Comparison of ENCODE assay signal across 11 mouse cellular contexts in the genomic region with DNA sequence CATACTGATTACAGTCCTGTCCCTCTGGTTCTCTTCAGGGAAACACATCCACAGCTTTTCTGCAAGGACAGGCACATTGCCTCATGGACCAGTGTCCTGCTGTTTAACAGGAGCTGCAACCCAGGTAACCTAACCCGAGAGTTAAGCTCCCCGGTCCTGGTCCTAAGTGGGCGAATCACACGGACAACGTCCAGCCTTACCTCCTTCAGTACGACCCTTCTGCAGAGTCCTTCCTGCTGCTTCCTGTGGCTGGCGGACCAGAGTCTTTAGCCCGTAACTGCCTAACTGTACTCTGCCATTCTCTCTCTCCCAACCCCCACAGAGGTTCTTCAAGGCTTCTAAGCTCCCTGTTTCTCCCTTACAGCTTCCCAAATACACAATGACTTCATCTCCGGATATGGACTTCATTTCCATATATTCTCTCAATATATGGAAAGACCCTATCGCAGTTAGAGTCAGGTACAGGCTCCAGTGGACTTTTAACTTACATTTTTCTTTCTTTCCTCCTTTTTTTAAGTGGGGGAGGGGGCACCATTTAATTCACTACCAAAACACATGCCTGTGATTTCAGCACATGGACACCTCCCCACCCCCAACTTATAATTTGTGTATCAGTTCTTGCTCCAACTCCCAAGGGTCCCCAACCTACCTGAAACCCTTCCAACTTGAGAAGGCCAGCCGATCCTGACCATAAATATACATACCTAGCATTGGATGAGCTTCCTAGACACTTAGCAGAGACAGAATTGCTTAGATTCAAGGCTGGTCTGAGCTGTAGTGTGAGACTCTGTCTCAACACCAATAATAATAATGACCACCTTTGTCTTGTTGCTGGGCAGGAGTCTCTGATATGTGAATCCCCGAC. TPM values are rescaled to one million over a fixed set of nuclear protein-coding genes. Genes with fewer than 3 reads are reported as not detected.
DNase-seq lines count a peak whose midpoint lies in the region; ATAC-seq and TF ChIP-seq lines count a peak whose summit lies in the region.
"Had no signal": no experiment of that assay in that cellular context is flagged by ENCODE, and none has a peak within 500 bp of the region (broad histone marks: within the 10 kb centered on the region; RNA-seq: fewer than 3 reads in every experiment).

No protein-coding gene starts in this region.

- H3K4me3 ChIP-seq in hindbrain, embryonic 11.5 days (ENCODE audit: low read depth, low read length): no peak overlapping the region
- no peak overlapping the region for H3K4me3 ChIP-seq in hindbrain, embryonic 16.5 days (ENCODE audit: low read length)
- no peak overlapping the region for H3K4me3 ChIP-seq in stomach, embryonic 14.5 days (ENCODE audit: low read depth, low read length)
- H3K4me3 ChIP-seq in stomach, postnatal 0 days (ENCODE audit: low read depth, low read length): no peak overlapping the region
- H3K4me3 ChIP-seq in intestine, embryonic 16.5 days (ENCODE audit: low read length): no peak overlapping the region
- H3K4me3 ChIP-seq: liver, embryonic 13.5 days had no signal

- no peak for TF ChIP-seq EP300 in stomach, postnatal 0 days (optimal IDR thresholded peaks at IDR 0.05)

- peak; percentile 23 for DNase-seq in hindbrain, embryonic 11.5 days (ENCODE audit: low spot score)
- DNase-seq in stomach, postnatal 0 days (ENCODE audit: low spot score): no peak
- peak; percentile 11 for DNase-seq in yolk sac, embryonic 10.5 days (ENCODE audit: low spot score)
- DNase-seq in spleen, postnatal 10 days (ENCODE audit: low spot score in 2 of 2): no peak
- DNase-seq: adrenal gland, postnatal 14 days; cerebellum, adult 9-11 months; liver, embryonic 13.5 days had no signal

- H3K36me3 ChIP-seq in hindbrain, embryonic 11.5 days (ENCODE audit: control insufficient read depth, insufficient read depth, low read length): no peaks in the 10 kb centered on the region
- H3K36me3 ChIP-seq in hindbrain, embryonic 16.5 days (ENCODE audit: control insufficient read depth, insufficient read depth, low read length): no peaks in the 10 kb centered on the region
- H3K36me3 ChIP-seq in stomach, embryonic 14.5 days (ENCODE audit: control insufficient read depth, insufficient read depth, low read length): no peaks in the 10 kb centered on the region
- H3K36me3 ChIP-seq in stomach, postnatal 0 days (ENCODE audit: control insufficient read depth, insufficient read depth, low read length): no peaks in the 10 kb centered on the region
- no peaks in the 10 kb centered on the region for H3K36me3 ChIP-seq in intestine, embryonic 16.5 days (ENCODE audit: control insufficient read depth, insufficient read depth, low read length)
- H3K36me3 ChIP-seq: G1E; liver, embryonic 13.5 days had no signal

- H3K27ac ChIP-seq in hindbrain, embryonic 11.5 days (ENCODE audit: low read depth, low read length): no peak overlapping the region; the same call in 1 of the 2 replicates
- H3K27ac ChIP-seq in hindbrain, embryonic 16.5 days (ENCODE audit: low read depth, low read length): no peak overlapping the region
- H3K27ac ChIP-seq in stomach, embryonic 14.5 days (ENCODE audit: low read length): peak overlapping the region; percentile 11; the same call in 1 of the 2 replicates
- H3K27ac ChIP-seq in stomach, postnatal 0 days (replicated peaks): no peak overlapping the region
- peak overlapping the region; percentile 55; the same call in 1 of the 2 replicates for H3K27ac ChIP-seq in intestine, embryonic 16.5 days (ENCODE audit: low read length)

- peak overlapping the region; percentile 21; the same call in 1 of the 2 replicates for H3K9ac ChIP-seq in hindbrain, embryonic 11.5 days (ENCODE audit: low read depth, low read length)
- no peak overlapping the region for H3K9ac ChIP-seq in hindbrain, embryonic 16.5 days (ENCODE audit: low read depth, low read length)
- H3K9ac ChIP-seq in stomach, embryonic 14.5 days (replicated peaks; ENCODE audit: low read depth, low read length): no peak overlapping the region; the same call in 1 of the 2 replicates
- H3K9ac ChIP-seq in stomach, postnatal 0 days (ENCODE audit: low read length): no peak overlapping the region
- peak overlapping the region; percentile 43 for H3K9ac ChIP-seq in intestine, embryonic 16.5 days (ENCODE audit: low read depth, low read length)
- H3K9ac ChIP-seq: liver, embryonic 13.5 days had no signal

- H3K27me3 ChIP-seq in hindbrain, embryonic 11.5 days (ENCODE audit: control insufficient read depth, insufficient read depth, low read length): no peaks in the 10 kb centered on the region
- H3K27me3 ChIP-seq in hindbrain, embryonic 16.5 days (replicated peaks; ENCODE audit: control insufficient read depth, insufficient read depth, low read length): no peaks in the 10 kb centered on the region
- no peaks in the 10 kb centered on the region for H3K27me3 ChIP-seq in stomach, embryonic 14.5 days (ENCODE audit: control insufficient read depth, insufficient read depth, low read length)
- H3K27me3 ChIP-seq in stomach, postnatal 0 days (ENCODE audit: control insufficient read depth, insufficient read depth, low read length): no peaks in the 10 kb centered on the region
- H3K27me3 ChIP-seq in intestine, embryonic 16.5 days (replicated peaks; ENCODE audit: control insufficient read depth, insufficient read depth, low read length): no peaks in the 10 kb centered on the region

- H3K9me3 ChIP-seq in hindbrain, embryonic 11.5 days (ENCODE audit: control insufficient read depth, low read length): no peaks in the 10 kb centered on the region
- no peaks in the 10 kb centered on the region for H3K9me3 ChIP-seq in hindbrain, embryonic 16.5 days (ENCODE audit: control insufficient read depth, low read length)
- no peaks in the 10 kb centered on the region for H3K9me3 ChIP-seq in stomach, embryonic 14.5 days (ENCODE audit: control insufficient read depth, low read depth, low read length)
- no peaks in the 10 kb centered on the region for H3K9me3 ChIP-seq in stomach, postnatal 0 days (ENCODE audit: control insufficient read depth, low read length)
- H3K9me3 ChIP-seq in intestine, embryonic 16.5 days (ENCODE audit: control insufficient read depth, low read length): no peaks in the 10 kb centered on the region
- H3K9me3 ChIP-seq: G1E; liver, embryonic 13.5 days had no signal

- H3K4me1 ChIP-seq in hindbrain, embryonic 11.5 days (replicated peaks; ENCODE audit: control insufficient read depth, insufficient read depth, low read length): peaks cover 41% of the 10 kb centered on the region
- peaks cover 47% of the 10 kb centered on the region for H3K4me1 ChIP-seq in hindbrain, embryonic 16.5 days (ENCODE audit: control insufficient read depth, insufficient read depth, low read depth, low read length)
- H3K4me1 ChIP-seq in stomach, embryonic 14.5 days (ENCODE audit: control insufficient read depth, insufficient read depth, low read length): peaks cover 56% of the 10 kb centered on the region
- peaks cover 12% of the 10 kb centered on the region for H3K4me1 ChIP-seq in stomach, postnatal 0 days (replicated peaks; ENCODE audit: control insufficient read depth, insufficient read depth)
- peaks cover 78% of the 10 kb centered on the region for H3K4me1 ChIP-seq in intestine, embryonic 16.5 days (ENCODE audit: control insufficient read depth, insufficient read depth, low read length)

- TF ChIP-seq CTCF in stomach, postnatal 0 days (IDR thresholded peaks at IDR 0.05; ENCODE audit: low read depth): no peak

- no peak for ATAC-seq in hindbrain, embryonic 11.5 days (ENCODE audit: low FRiP score)
- ATAC-seq in hindbrain, embryonic 16.5 days: no peak
- ATAC-seq in stomach, embryonic 14.5 days (ENCODE audit: insufficient number of reproducible peaks, insufficient read depth, low FRiP score, low read depth): no peak
- no peak for ATAC-seq in stomach, postnatal 0 days (ENCODE audit: low FRiP score, low TSS enrichment)
- ATAC-seq in intestine, embryonic 16.5 days: no peak

- WGBS in hindbrain, embryonic 11.5 days: 69% methylated on average over 12 of the region's 12 CpGs
- 58% methylated on average over 12 of the region's 12 CpGs for WGBS in hindbrain, embryonic 16.5 days
- 36% methylated on average over 12 of the region's 12 CpGs for WGBS in stomach, embryonic 14.5 days
- WGBS in stomach, postnatal 0 days: 51% methylated on average over 12 of the region's 12 CpGs
- WGBS in intestine, embryonic 16.5 days: 44% methylated on average over 12 of the region's 12 CpGs

- H3K4me2 ChIP-seq in hindbrain, embryonic 11.5 days (replicated peaks; ENCODE audit: low read depth, low read length): no peak overlapping the region
- H3K4me2 ChIP-seq in hindbrain, embryonic 16.5 days (ENCODE audit: low read length): no peak overlapping the region
- H3K4me2 ChIP-seq in stomach, embryonic 14.5 days (replicated peaks; ENCODE audit: low read depth, low read length): no peak overlapping the region; the same call in 1 of the 2 replicates
- H3K4me2 ChIP-seq in stomach, postnatal 0 days (replicated peaks; ENCODE audit: low read depth): no peak overlapping the region
- H3K4me2 ChIP-seq in intestine, embryonic 16.5 days (ENCODE audit: low read depth, low read length): peak overlapping the region; percentile 17; the same call in 1 of the 2 replicates
- H3K4me2 ChIP-seq: liver, embryonic 13.5 days had no signal

RNA-seq across cellular contexts. Expression of a gene that starts 11.6 kb away (rescaled TPM):
- 18.1 and 23.1 TPM in 2 replicates for polyA plus RNA-seq in hindbrain, embryonic 11.5 days (2014; fragmentation: Nextera tagmentation; extraction: Ambion mirVana)
- polyA plus RNA-seq in hindbrain, embryonic 16.5 days (2015; fragmentation: Nextera tagmentation; extraction: Ambion mirVana): 7.8 and 9.7 TPM in 2 replicates
- polyA plus RNA-seq in stomach, embryonic 14.5 days (2014; fragmentation: Nextera tagmentation; extraction: Ambion mirVana): 12.2 and 13.4 TPM in 2 replicates
- polyA plus RNA-seq in stomach, postnatal 0 days (2015; fragmentation: Nextera tagmentation; extraction: Ambion mirVana): 2.7 and 2.9 TPM in 2 replicates
- polyA plus RNA-seq in intestine, embryonic 16.5 days (2015; fragmentation: Nextera tagmentation; extraction: Ambion mirVana): 4.9 and 5.7 TPM in 2 replicates

Comparison
In these comparisons a context has a peak if more than half of its experiments do, and no peak if none do; other contexts are left out.
1. H3K27ac ChIP-seq: peak in stomach, embryonic 14.5 days (single experiment) and intestine, embryonic 16.5 days (single experiment); none in hindbrain, embryonic 11.5 days (single experiment), hindbrain, embryonic 16.5 days (single experiment) and stomach, postnatal 0 days (single experiment).
2. H3K9ac ChIP-seq: peak in hindbrain, embryonic 11.5 days (single experiment) and intestine, embryonic 16.5 days (single experiment); none in hindbrain, embryonic 16.5 days (single experiment), stomach, embryonic 14.5 days (single experiment) and stomach, postnatal 0 days (single experiment).
3. DNase-seq: peak in hindbrain, embryonic 11.5 days (single experiment) and yolk sac, embryonic 10.5 days (single experiment); none in stomach, postnatal 0 days (single experiment) and spleen, postnatal 10 days (0 of 2).